14 mouse cellular contexts compared by ENCODE assay signal in the genomic region with DNA sequence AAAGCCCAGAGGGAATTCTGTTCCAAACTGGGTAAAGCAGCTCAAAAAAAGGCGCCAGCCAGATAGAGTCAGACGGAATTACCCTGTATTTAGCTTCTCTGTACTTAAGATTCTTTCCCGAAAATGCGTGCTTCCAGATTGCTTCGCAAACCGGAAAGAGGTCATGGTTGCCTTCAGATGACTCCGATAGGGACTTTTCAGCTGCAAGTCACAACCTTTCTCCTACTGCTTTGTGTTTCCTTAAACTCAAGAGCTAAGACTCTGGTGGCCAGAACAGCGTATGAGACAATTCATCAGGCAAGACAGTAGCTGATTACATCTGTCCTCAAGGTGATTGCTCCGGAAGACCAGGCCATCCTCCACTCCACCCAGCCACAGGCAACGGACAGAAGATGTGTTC. TPM values are rescaled to one million over a fixed set of nuclear protein-coding genes. Genes with fewer than 3 reads are reported as not detected.
DNase-seq lines count a peak whose midpoint lies in the region; ATAC-seq and TF ChIP-seq lines count a peak whose summit lies in the region.
"Had no signal": no experiment of that assay in that cellular context is flagged by ENCODE, and none has a peak within 500 bp of the region (broad histone marks: within the 10 kb centered on the region; RNA-seq: fewer than 3 reads in every experiment).

No protein-coding gene starts in this region.

- TF ChIP-seq CTCF in heart, adult 2 months (IDR thresholded peaks at IDR 0.05): no peak

- H3K4me3 ChIP-seq in heart, adult 2 months: peak overlapping the region; percentile 43
- H3K4me3 ChIP-seq in heart, embryonic 10.5 days: no peak overlapping the region; the same call in 1 of the 2 replicates
- H3K4me3 ChIP-seq in midbrain, embryonic 16.5 days (ENCODE audit: low read depth, low read length): no peak overlapping the region
- no peak overlapping the region for H3K4me3 ChIP-seq in midbrain, embryonic 15.5 days
- no peak overlapping the region for H3K4me3 ChIP-seq in heart, embryonic 12.5 days
- H3K4me3 ChIP-seq: embryonic facial prominence, embryonic 13.5 days had no signal

- no peaks in the 10 kb centered on the region for H3K27me3 ChIP-seq in heart, adult 2 months (ENCODE audit: control insufficient read depth, insufficient read depth, low read length)
- H3K27me3 ChIP-seq in heart, embryonic 10.5 days (ENCODE audit: insufficient read depth, poor library complexity, severe bottlenecking): no peaks in the 10 kb centered on the region
- H3K27me3 ChIP-seq in midbrain, embryonic 16.5 days (ENCODE audit: control insufficient read depth, insufficient read depth, low read depth, low read length): no peaks in the 10 kb centered on the region
- H3K27me3 ChIP-seq in midbrain, embryonic 15.5 days (replicated peaks): no peaks in the 10 kb centered on the region
- H3K27me3 ChIP-seq in heart, embryonic 12.5 days (replicated peaks): no peaks in the 10 kb centered on the region
- H3K27me3 ChIP-seq: embryonic facial prominence, embryonic 13.5 days; Patski had no signal

- intact Hi-C loops in heart, adult 2 months (cut with DNase I): loop anchor here (5.0 to 10.0 kb wide), 2 partner anchors 55 to 57 kb away; partner anchors contain the start of gene Hif1a

- H3K27ac ChIP-seq in heart, adult 2 months: peak overlapping the region; percentile 73
- H3K27ac ChIP-seq in heart, embryonic 10.5 days: no peak overlapping the region; the same call in 1 of the 2 replicates
- H3K27ac ChIP-seq in midbrain, embryonic 16.5 days (ENCODE audit: low read length): no peak overlapping the region
- H3K27ac ChIP-seq in midbrain, embryonic 15.5 days: no peak overlapping the region
- no peak overlapping the region for H3K27ac ChIP-seq in heart, embryonic 12.5 days (ENCODE audit: poor library complexity, severe bottlenecking)
- H3K27ac ChIP-seq: embryonic facial prominence, embryonic 13.5 days had no signal

- no peaks in the 10 kb centered on the region for H3K9me3 ChIP-seq in heart, embryonic 10.5 days
- no peaks in the 10 kb centered on the region for H3K9me3 ChIP-seq in midbrain, embryonic 16.5 days (replicated peaks; ENCODE audit: control insufficient read depth, low read length, poor library complexity, severe bottlenecking)
- H3K9me3 ChIP-seq in midbrain, embryonic 15.5 days: no peaks in the 10 kb centered on the region
- H3K9me3 ChIP-seq in heart, embryonic 12.5 days (replicated peaks): no peaks in the 10 kb centered on the region
- H3K9me3 ChIP-seq: embryonic facial prominence, embryonic 13.5 days had no signal

- peak overlapping the region; percentile 7; the same call in 1 of the 2 replicates for H3K4me2 ChIP-seq in midbrain, embryonic 16.5 days (ENCODE audit: low read length)
- H3K4me2 ChIP-seq in midbrain, embryonic 15.5 days: no peak overlapping the region
- H3K4me2 ChIP-seq in heart, embryonic 12.5 days: peak overlapping the region; percentile 65
- H3K4me2 ChIP-seq: embryonic facial prominence, embryonic 13.5 days had no signal

- no peak for TF ChIP-seq POLR2A in heart, adult 2 months (IDR thresholded peaks at IDR 0.05; ENCODE audit: insufficient read depth, low read depth, low read length)

- H3K36me3 ChIP-seq in heart, adult 2 months (ENCODE audit: control insufficient read depth, insufficient read depth, low read length): no peaks in the 10 kb centered on the region
- H3K36me3 ChIP-seq in heart, embryonic 10.5 days: no peaks in the 10 kb centered on the region
- H3K36me3 ChIP-seq in midbrain, embryonic 16.5 days (ENCODE audit: control insufficient read depth, insufficient read depth, low read length): no peaks in the 10 kb centered on the region
- H3K36me3 ChIP-seq in midbrain, embryonic 15.5 days (replicated peaks): no peaks in the 10 kb centered on the region
- no peaks in the 10 kb centered on the region for H3K36me3 ChIP-seq in heart, embryonic 12.5 days
- H3K36me3 ChIP-seq: embryonic facial prominence, embryonic 13.5 days had no signal

- 44% methylated on average over 10 of the region's 10 CpGs for WGBS in heart, adult 2 months
- 54% methylated on average over 10 of the region's 10 CpGs for WGBS in heart, embryonic 10.5 days
- WGBS in midbrain, embryonic 16.5 days: 83% methylated on average over 10 of the region's 10 CpGs
- 81% methylated on average over 10 of the region's 10 CpGs for WGBS in midbrain, embryonic 15.5 days
- 44% methylated on average over 10 of the region's 10 CpGs for WGBS in heart, embryonic 12.5 days

- peak overlapping the region; percentile 41; the same call in 1 of the 2 replicates for H3K9ac ChIP-seq in heart, adult 2 months (ENCODE audit: low read depth, low read length)
- H3K9ac ChIP-seq in midbrain, embryonic 16.5 days (ENCODE audit: low read depth, low read length): no peak overlapping the region
- no peak overlapping the region for H3K9ac ChIP-seq in midbrain, embryonic 15.5 days
- 0 out of 2 replicates have a peak overlapping the region, but pooled peaks have one; percentile 41 for H3K9ac ChIP-seq in heart, embryonic 12.5 days
- H3K9ac ChIP-seq: embryonic facial prominence, embryonic 13.5 days had no signal

- no peak for TF ChIP-seq EP300 in heart, adult 2 months (IDR thresholded peaks at IDR 0.05; ENCODE audit: insufficient read depth, low read depth, low read length)

- peaks cover 2% of the 10 kb centered on the region for H3K4me1 ChIP-seq in heart, adult 2 months (ENCODE audit: control insufficient read depth, insufficient read depth, low read length)
- H3K4me1 ChIP-seq in heart, embryonic 10.5 days: peaks cover 13% of the 10 kb centered on the region
- H3K4me1 ChIP-seq in midbrain, embryonic 16.5 days (ENCODE audit: control insufficient read depth, insufficient read depth, low read length): 0 out of 2 replicates have a peak, but pooled peaks cover 5% of the 10 kb centered on the region
- H3K4me1 ChIP-seq in midbrain, embryonic 15.5 days: peaks cover 5% of the 10 kb centered on the region; the same call in 1 of the 2 replicates
- H3K4me1 ChIP-seq in heart, embryonic 12.5 days (replicated peaks): peaks cover 20% of the 10 kb centered on the region

- no peak for ATAC-seq in midbrain, embryonic 16.5 days
- no peak for ATAC-seq in midbrain, embryonic 15.5 days (replicated peaks)
- ATAC-seq in heart, embryonic 12.5 days (ENCODE audit: insufficient number of reproducible peaks, low FRiP score): no peak
- ATAC-seq: CD4-positive, CD25-positive, alpha-beta regulatory T cell, adult 4 months; Patski had no signal

- H3K79me2 ChIP-seq in heart, adult 2 months (replicated peaks; ENCODE audit: control insufficient read depth, insufficient read depth, low read length): no peaks in the 10 kb centered on the region

- DNase-seq in heart, adult 2 months: peak; percentile 18 to 22
- no peak for DNase-seq in heart, embryonic 10.5 days (ENCODE audit: low spot score)
- no peak for DNase-seq in cerebellum, adult 11 months
- no peak for DNase-seq in urinary bladder, postnatal 25 days (ENCODE audit: low spot score)
- DNase-seq: cerebellum, adult 9-10 months; liver; right cerebral cortex, adult 18-20 months; thymus, postnatal 4 days had no signal

RNA-seq across cellular contexts. Expression of gene Hif1a, which starts 53.8 kb away (rescaled TPM):
- total RNA-seq in heart, adult 2 months (2021): 10 to 100 TPM; 45.3 to 45.7 TPM
- polyA plus RNA-seq in heart, adult 2 months (2012; rRNA removed): 18.0 and 35.1 TPM in 2 replicates
- 138 and 194 TPM in 2 replicates for polyA plus RNA-seq in heart, embryonic 10.5 days (2016; fragmentation: Nextera tagmentation; extraction: Ambion mirVana)
- 68.6 and 75.8 TPM in 2 replicates for polyA plus RNA-seq in midbrain, embryonic 16.5 days (2015; fragmentation: Nextera tagmentation; extraction: Ambion mirVana)
- 78.3 and 79.0 TPM in 2 replicates for polyA plus RNA-seq in midbrain, embryonic 15.5 days (2015; fragmentation: Nextera tagmentation; extraction: Ambion mirVana)
- 219 and 235 TPM in 2 replicates for polyA plus RNA-seq in heart, embryonic 12.5 days (2016; fragmentation: Nextera tagmentation; extraction: Ambion mirVana)

Comparison
In these comparisons a context has a peak if more than half of its experiments do, and no peak if none do; other contexts are left out.
1. DNase-seq: peak in heart, adult 2 months (2 of 2); none in heart, embryonic 10.5 days (single experiment), cerebellum, adult 11 months (single experiment) and urinary bladder, postnatal 25 days (single experiment).
2. H3K9ac ChIP-seq: peak in heart, adult 2 months (single experiment) and heart, embryonic 12.5 days (single experiment); none in midbrain, embryonic 16.5 days (single experiment) and midbrain, embryonic 15.5 days (single experiment).